Mouse (Mus musculus) heart, embryonic 15.5 days (tissue): ENCODE measurements at regions not wholly inside any gene's neighbourhood (a gene's known extent, or its start where the extent isn't known, plus 50 kb on each side); places are given as distances from the start of the nearest gene placed in this dataset.

Experiments
- ATAC-seq: fragments of 200-750 bp; cut with Nextera tagmentation; replicated peaks from 2 replicates; pipeline ENCODE4 v1.8.0; 2017; ENCODE audit warnings: low read depth, moderate TSS enrichment; ENCODE audit not compliant: insufficient number of reproducible peaks, insufficient read depth, low FRiP score
- H3K27ac ChIP-seq: fragments of 300-500 bp; sonication (generic); 2 replicates; pipeline ENCODE4 v1.5.1; 2015; ENCODE audit warnings: mild to moderate bottlenecking, inconsistent platforms
- H3K27me3 ChIP-seq: fragments of 300-500 bp; sonication (generic); 2 replicates; pipeline ENCODE4 v1.6.1; 2015; ENCODE audit warnings: inconsistent platforms
- H3K36me3 ChIP-seq: fragments of 300-500 bp; sonication (generic); 2 replicates; pipeline ENCODE4 v1.6.1; 2015; ENCODE audit warnings: mild to moderate bottlenecking, inconsistent platforms
- H3K4me1 ChIP-seq: fragments of 300-500 bp; sonication (generic); replicated peaks from 2 replicates; pipeline ENCODE4 v1.6.1; 2015; ENCODE audit warnings: inconsistent platforms
- H3K4me2 ChIP-seq: fragments of 300-500 bp; sonication (generic); 2 replicates; pipeline ENCODE4 v1.6.1; 2015; ENCODE audit warnings: inconsistent platforms, mild to moderate bottlenecking, moderate library complexity
- H3K4me3 ChIP-seq: fragments of 300-500 bp; sonication (generic); 2 replicates; pipeline ENCODE4 v1.5.1; 2015; ENCODE audit warnings: mild to moderate bottlenecking, inconsistent platforms
- H3K9ac ChIP-seq: fragments of 300-500 bp; sonication (generic); 2 replicates; pipeline ENCODE4 v1.6.1; 2015; ENCODE audit warnings: mild to moderate bottlenecking, inconsistent platforms
- H3K9me3 ChIP-seq: fragments of 300-500 bp; sonication (generic); replicated peaks from 2 replicates; pipeline ENCODE4 v1.6.1; 2016; ENCODE audit warnings: inconsistent platforms
- WGBS: fragments of 180-500 bp; shearing (Covaris S2); methylation state at CpG from one replicate; pipeline ENCODE4 v1.1.7; 2015; ENCODE audit warnings: mixed read lengths; 5-methylcytosine and 5-hydroxymethylcytosine counted together

- H3K4me3 ChIP-seq, result no peak overlapping the region
- WGBS, result 82% methylated on average over 9 of the region's 9 CpGs
- peaks cover 4% of the 10 kb centered on the region for H3K4me1 ChIP-seq
- H3K9me3 ChIP-seq, result no peaks in the 10 kb centered on the region
- H3K4me2 ChIP-seq, result no peak overlapping the region
- no peak for ATAC-seq
- no peak overlapping the region for H3K27ac ChIP-seq
- no peaks in the 10 kb centered on the region for H3K36me3 ChIP-seq
- H3K9ac ChIP-seq, result no peak overlapping the region
- H3K27me3 ChIP-seq, result no peaks in the 10 kb centered on the region
These were observed 252.9 kb upstream of the Daam1 start for GRCm38 (mm10) chr12:71578006-71578405.

DNA sequence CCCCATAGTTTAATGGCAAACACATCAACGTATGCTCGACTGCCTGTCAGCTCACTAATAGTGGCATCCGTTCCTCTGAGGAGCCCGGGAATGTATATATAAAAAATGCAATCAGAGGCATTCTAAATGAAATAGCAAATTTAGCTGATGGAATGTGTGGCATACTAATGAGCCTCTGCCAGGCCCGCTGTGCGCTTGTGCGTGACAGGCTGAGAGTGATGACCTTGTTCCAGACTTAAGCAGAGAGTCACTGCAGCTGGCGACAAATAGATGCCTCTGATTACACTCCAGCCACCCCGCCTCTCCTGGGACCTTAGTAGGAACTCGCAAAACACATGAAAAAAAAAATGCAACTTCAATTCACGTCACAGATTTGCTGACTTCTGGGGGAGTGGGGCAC is 252.0 kb upstream of the Daam1 start:
- H3K4me1 ChIP-seq, result peaks cover 4% of the 10 kb centered on the region
- H3K9ac ChIP-seq, result no peak overlapping the region
- no peaks in the 10 kb centered on the region for H3K36me3 ChIP-seq
- no peaks in the 10 kb centered on the region for H3K27me3 ChIP-seq
- H3K27ac ChIP-seq, result no peak overlapping the region
- H3K4me3 ChIP-seq, result no peak overlapping the region
- WGBS, result 46% methylated on average over 11 of the region's 11 CpGs
- H3K4me2 ChIP-seq, result no peak overlapping the region
- ATAC-seq, result no peak
- H3K9me3 ChIP-seq, result no peaks in the 10 kb centered on the region

DNA sequence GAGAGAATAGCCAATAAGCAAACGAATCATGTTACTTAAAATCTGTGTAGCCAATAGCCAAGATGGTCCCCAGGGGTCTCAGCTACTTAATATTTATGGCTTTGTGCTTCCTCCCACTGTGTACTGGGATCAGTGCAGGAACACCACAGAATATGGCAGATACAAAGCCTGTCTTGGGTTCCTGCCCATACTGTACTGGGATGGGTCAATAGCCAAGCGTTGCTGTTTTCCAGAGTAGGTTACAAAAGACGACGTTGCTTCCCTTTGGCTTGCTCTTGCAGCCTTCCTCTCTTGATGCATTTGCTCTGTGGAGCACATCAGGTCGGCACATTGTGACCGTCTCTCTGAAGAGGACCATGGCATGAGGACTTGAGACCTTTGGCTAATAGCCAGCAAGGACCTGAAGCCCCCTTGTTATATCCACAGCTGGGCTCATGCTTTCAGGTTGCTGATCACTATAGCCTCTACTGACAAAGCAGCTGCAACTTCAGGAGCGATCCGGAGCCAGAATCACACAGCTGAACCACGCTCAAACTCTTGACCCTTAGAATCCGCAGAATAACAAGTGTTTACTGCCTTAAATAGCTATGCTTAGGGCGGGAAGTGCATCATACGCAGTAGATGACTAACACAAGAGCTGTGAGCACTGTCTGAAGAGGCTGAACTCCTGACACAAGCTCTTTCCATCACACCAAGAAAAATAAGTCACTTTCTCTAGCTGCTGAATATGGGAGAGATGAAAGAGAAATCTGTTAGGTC is 250.2 kb upstream of the Daam1 start:
- Histone ChIP-seq H3K27me3 (no peaks in the 10 kb centered on the region), H3K36me3 (no peaks in the 10 kb centered on the region), H3K4me1 (peaks cover 4% of the 10 kb centered on the region), H3K27ac (no peak overlapping the region), H3K9ac (no peak overlapping the region), H3K9me3 (no peaks in the 10 kb centered on the region), H3K4me3 (no peak overlapping the region), H3K4me2 (no peak overlapping the region)
- 77% methylated on average over 12 of the region's 12 CpGs for WGBS
- ATAC-seq, result no peak

DNA sequence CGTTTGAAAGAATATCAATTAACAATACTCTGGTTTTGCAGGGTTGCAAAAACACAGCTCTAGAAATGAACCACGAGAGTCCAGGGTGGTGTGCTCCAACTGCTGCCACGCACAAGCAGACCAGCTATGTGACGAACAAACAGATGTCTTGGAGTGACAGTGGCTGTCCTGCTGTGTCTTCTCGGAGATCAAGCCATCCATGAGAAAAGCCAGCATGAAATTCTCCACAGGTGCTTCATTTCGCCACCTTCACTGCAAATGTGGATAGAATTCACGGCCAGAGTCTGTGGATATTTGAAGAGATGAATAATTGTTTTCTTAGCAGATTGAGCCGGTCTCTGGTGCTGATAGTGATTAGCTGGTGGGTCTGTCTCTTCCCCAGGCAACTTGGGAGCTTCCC is 246.3 kb upstream of the Daam1 start:
- WGBS, result 64% methylated on average over 8 of the region's 8 CpGs
- Histone ChIP-seq H3K27me3 (no peaks in the 10 kb centered on the region), H3K4me1 (no peaks in the 10 kb centered on the region), H3K9me3 (no peaks in the 10 kb centered on the region), H3K4me3 (no peak overlapping the region), H3K36me3 (no peaks in the 10 kb centered on the region), H3K27ac (no peak overlapping the region), H3K4me2 (no peak overlapping the region), H3K9ac (no peak overlapping the region)
- ATAC-seq, result no peak

DNA sequence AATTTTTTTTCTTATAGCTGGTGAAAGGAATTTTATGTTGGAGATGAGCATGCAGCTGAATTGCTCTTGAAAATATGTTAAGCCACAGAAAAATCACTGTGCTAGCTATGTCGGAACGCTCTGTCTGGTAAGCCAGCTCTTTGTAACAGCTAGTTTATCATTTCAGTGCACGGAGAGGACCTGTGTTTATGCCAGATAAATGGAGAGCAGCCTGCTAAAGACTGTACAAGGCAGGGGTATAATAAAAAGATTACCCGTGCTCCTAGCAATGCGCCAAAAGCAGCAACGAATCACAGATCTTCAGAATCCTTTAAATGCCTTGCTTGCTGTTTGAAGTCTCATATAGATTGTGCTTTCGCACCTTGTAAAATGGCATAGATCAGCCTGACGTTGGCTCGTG is 232.2 kb upstream of the Daam1 start:
- H3K27me3 ChIP-seq, result no peaks in the 10 kb centered on the region
- H3K4me3 ChIP-seq, result no peak overlapping the region
- WGBS, result 50% methylated on average over 9 of the region's 9 CpGs
- H3K4me1 ChIP-seq, result no peaks in the 10 kb centered on the region
- no peak overlapping the region for H3K9ac ChIP-seq
- no peaks in the 10 kb centered on the region for H3K36me3 ChIP-seq
- no peaks in the 10 kb centered on the region for H3K9me3 ChIP-seq
- H3K4me2 ChIP-seq, result no peak overlapping the region
- ATAC-seq, result no peak
- H3K27ac ChIP-seq, result no peak overlapping the region

DNA sequence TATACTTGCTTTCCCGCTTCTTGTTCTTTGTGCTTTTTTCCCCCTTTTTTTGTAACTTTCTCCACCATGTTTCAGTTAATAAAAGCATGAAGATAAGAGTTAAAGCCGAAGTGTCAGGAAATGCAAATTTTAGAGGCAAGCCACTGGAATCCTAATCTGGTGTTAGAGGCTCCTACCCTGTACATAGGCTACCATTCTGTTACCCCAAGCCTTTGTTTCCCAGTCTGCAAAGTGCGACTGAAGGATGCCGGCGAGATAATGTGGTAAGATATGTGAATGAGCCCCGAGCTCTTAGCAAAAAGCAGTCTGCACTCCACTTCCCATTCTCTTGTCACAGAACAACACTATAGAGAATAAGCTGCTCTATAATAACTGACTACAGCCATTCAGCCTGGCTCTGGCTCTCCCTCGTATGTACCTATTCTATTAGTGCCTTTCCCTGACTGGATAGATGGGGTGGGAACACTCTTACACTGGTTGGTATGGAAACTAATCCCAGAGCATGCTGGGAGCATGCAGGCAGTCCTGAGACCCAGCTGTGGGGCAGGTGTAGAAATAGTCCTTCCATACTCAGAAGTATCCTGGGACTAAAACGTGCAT is 229.7 kb upstream of the Daam1 start:
- Histone ChIP-seq H3K36me3 (no peaks in the 10 kb centered on the region), H3K9ac (no peak overlapping the region), H3K4me3 (no peak overlapping the region), H3K27ac (no peak overlapping the region), H3K4me1 (no peaks in the 10 kb centered on the region), H3K4me2 (no peak overlapping the region), H3K27me3 (no peaks in the 10 kb centered on the region), H3K9me3 (no peaks in the 10 kb centered on the region)
- ATAC-seq, result no peak
- 61% methylated on average over 8 of the region's 8 CpGs for WGBS

DNA sequence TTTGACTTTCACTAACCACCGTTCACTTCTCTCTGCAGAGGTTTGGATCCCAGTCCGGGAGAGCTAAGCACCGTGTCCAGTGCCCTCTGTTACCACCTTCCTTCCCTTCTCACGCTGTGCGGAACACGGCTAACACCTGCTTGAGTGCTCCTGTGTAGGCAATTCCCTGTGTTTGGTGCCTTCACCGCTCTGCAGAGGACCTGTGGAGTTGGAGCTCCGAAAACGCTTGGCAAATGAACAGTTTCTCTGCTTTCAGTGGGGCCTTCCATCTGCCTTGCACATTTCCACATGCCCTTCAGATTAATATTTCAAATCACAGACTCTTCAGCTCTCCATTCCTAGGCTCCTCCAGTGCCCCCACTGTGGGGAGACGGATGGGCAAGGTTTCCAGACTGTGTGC is 227.7 kb upstream of the Daam1 start:
- no peaks in the 10 kb centered on the region for H3K36me3 ChIP-seq
- ATAC-seq, result no peak
- H3K4me3 ChIP-seq, result no peak overlapping the region
- no peak overlapping the region for H3K9ac ChIP-seq
- no peak overlapping the region for H3K4me2 ChIP-seq
- WGBS, result 86% methylated on average over 10 of the region's 10 CpGs
- H3K9me3 ChIP-seq, result no peaks in the 10 kb centered on the region
- H3K27ac ChIP-seq, result no peak overlapping the region
- H3K4me1 ChIP-seq, result no peaks in the 10 kb centered on the region
- H3K27me3 ChIP-seq, result no peaks in the 10 kb centered on the region

DNA sequence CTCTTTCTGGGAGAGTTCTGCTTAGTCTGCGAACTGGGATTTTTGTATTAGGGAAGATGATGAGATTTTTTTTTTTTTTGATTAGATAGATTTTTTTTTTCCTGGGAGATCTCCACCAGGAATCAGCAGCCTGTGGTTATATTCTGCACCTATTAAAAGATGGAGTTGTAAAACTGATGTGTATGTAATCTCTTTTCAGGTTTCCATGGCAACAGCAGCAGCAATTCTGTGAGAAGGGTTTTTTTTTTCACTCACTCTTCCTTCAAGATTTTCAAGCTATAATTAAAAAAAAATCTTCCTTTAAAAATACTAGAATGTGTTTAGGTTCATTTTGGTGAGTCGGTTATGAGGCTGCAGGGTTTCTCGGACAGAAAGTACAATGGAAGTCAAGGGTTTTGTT is 224.5 kb upstream of the Daam1 start:
- H3K4me3 ChIP-seq, result no peak overlapping the region
- no peak for ATAC-seq
- WGBS, result 80% methylated on average over 3 of the region's 3 CpGs
- H3K36me3 ChIP-seq, result no peaks in the 10 kb centered on the region
- H3K4me2 ChIP-seq, result no peak overlapping the region
- H3K9ac ChIP-seq, result no peak overlapping the region
- H3K27me3 ChIP-seq, result no peaks in the 10 kb centered on the region
- H3K4me1 ChIP-seq, result no peaks in the 10 kb centered on the region
- no peaks in the 10 kb centered on the region for H3K9me3 ChIP-seq
- H3K27ac ChIP-seq, result no peak overlapping the region

- no peak overlapping the region for H3K4me2 ChIP-seq
- WGBS, result 93% methylated on average over 4 of the region's 4 CpGs
- no peaks in the 10 kb centered on the region for H3K4me1 ChIP-seq
- ATAC-seq, result no peak
- no peaks in the 10 kb centered on the region for H3K36me3 ChIP-seq
- no peaks in the 10 kb centered on the region for H3K27me3 ChIP-seq
- no peaks in the 10 kb centered on the region for H3K9me3 ChIP-seq
- no peak overlapping the region for H3K9ac ChIP-seq
- no peak overlapping the region for H3K4me3 ChIP-seq
- no peak overlapping the region for H3K27ac ChIP-seq
These were observed 222.9 kb upstream of the Daam1 start for GRCm38 (mm10) chr12:71607966-71608365.

DNA sequence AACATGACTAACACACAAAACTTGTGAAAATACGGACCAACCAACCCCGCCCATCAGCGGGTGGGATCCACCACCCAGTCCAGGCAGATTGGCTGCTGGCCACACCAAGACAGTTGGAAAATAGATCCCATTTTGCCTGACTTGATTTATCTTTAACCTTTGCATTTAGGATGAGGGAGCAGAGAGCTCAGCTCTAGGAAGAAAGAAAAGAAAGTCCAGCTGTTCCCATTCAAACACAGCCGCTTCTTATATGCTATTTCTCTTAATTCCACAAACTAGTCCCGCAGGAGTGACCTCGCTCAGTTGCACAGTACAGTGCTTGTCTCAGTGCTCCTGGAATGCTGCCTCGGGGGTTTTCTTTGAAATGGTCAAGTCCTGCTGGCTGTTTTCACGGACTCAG is 217.6 kb upstream of the Daam1 start:
- no peak for ATAC-seq
- no peak overlapping the region for H3K4me2 ChIP-seq
- H3K27ac ChIP-seq, result no peak overlapping the region
- H3K27me3 ChIP-seq, result no peaks in the 10 kb centered on the region
- H3K9me3 ChIP-seq, result no peaks in the 10 kb centered on the region
- peaks cover 5% of the 10 kb centered on the region; the same call in 1 of the 2 replicates for H3K4me1 ChIP-seq
- no peaks in the 10 kb centered on the region for H3K36me3 ChIP-seq
- no peak overlapping the region for H3K4me3 ChIP-seq
- H3K9ac ChIP-seq, result no peak overlapping the region
- WGBS, result 58% methylated on average over 8 of the region's 8 CpGs

DNA sequence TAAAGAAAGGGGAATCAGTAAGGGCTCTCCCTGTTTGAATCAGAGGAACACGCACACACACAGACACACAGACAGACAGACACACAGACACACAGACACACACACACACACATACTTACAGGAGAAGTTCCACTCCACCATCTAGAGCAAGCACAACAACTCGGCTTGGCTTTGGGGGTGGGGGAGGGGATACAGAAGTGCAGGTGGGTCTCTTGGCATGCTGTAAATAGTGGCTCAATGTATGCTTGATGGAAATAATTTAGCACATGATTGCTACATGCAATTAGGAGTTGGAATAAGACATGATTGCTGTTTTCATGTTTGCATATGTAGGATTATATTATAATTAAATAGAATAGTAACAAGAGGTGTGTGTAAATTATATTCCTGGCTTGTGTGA is 215.9 kb upstream of the Daam1 start:
- Histone ChIP-seq H3K27me3 (no peaks in the 10 kb centered on the region), H3K9ac (no peak overlapping the region), H3K4me1 (peaks cover 5% of the 10 kb centered on the region; the same call in 1 of the 2 replicates), H3K4me3 (no peak overlapping the region), H3K4me2 (no peak overlapping the region), H3K9me3 (no peaks in the 10 kb centered on the region), H3K36me3 (no peaks in the 10 kb centered on the region), H3K27ac (no peak overlapping the region)
- 79% methylated on average over 2 of the region's 2 CpGs for WGBS
- no peak for ATAC-seq

DNA sequence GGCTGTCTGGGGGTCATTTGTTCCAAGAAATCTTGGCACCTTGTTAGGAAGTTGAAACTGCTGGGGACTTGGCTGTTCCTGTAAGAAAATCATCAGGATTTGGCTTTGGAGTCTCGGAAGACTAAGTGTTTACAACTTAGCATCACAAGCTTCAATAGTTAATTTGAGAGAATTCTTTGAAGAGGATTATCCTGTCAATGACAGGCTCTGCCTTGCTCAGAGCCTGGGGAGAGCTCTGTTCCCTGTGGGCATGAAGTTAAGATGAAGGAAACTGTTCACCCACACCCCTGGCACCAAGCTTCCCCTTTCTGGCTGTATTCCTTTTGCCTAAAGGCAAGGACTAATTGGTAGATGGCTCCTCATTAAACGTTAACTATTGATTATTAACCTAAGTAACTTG is 215.5 kb upstream of the Daam1 start:
- H3K4me2 ChIP-seq, result no peak overlapping the region
- no peaks in the 10 kb centered on the region for H3K9me3 ChIP-seq
- H3K27ac ChIP-seq, result no peak overlapping the region
- H3K4me1 ChIP-seq, result peaks cover 5% of the 10 kb centered on the region; the same call in 1 of the 2 replicates
- H3K4me3 ChIP-seq, result no peak overlapping the region
- H3K36me3 ChIP-seq, result no peaks in the 10 kb centered on the region
- ATAC-seq, result no peak
- WGBS, result 77% methylated on average over 2 of the region's 2 CpGs
- no peaks in the 10 kb centered on the region for H3K27me3 ChIP-seq
- H3K9ac ChIP-seq, result no peak overlapping the region
